Mouse (Mus musculus) adrenal gland, adult 8-10 months (tissue): ENCODE results near the gene Cwc27. TPM values are rescaled to one million over a fixed set of nuclear protein-coding genes. Genes with fewer than 3 reads are reported as not detected.

Experiments
- DNase-seq: peaks from one replicate; pipeline ENCODE4 v3.0.0; 2022
- total RNA-seq, 4 experiments: library from RNA; stranded (reverse); gene quantifications; 2 replicates each; pipeline ENCODE4 v1.2.4; 2022

The Cwc27 gene
- total RNA-seq, 4 experiments from 2014 or later = 17.8 to 32.6 (median 24.4) TPM

DNA sequence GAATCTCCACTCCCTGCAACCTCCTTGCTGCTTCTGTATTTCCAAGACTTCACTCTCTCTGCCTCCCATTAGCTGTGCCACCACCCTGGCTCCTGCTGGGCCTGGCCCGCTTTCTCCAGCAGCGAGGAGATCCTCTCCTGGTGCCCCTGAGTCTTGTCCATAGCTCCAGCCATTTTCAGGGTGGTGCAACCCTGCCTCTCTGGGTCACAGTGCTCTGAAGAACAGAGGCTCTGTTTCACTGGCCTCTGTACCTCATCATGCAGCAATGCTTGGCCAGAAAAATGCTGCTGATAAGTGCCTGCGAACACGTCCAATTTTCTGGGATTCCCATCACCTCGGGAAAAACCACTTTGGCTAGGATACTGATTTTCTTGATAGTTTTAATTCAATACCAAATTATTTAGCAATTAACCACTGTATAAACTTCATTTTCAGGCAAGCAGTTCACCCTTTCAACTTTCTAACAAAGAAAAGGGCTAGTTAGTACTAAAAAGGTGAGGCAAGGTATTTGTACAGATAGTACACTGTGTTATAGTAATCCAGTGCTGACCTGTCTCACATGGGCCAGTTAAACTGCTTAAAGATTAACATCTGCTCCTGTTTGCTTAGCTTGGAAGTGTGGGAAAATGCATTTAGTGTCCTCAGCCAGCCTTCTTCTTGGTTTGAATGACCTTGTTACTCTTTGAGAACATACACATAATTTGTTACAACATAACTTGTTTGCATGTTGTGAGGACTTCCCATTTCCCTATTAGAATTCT, 176.1 kb downstream of the Cwc27 start:
- DNase-seq = no peak

DNA sequence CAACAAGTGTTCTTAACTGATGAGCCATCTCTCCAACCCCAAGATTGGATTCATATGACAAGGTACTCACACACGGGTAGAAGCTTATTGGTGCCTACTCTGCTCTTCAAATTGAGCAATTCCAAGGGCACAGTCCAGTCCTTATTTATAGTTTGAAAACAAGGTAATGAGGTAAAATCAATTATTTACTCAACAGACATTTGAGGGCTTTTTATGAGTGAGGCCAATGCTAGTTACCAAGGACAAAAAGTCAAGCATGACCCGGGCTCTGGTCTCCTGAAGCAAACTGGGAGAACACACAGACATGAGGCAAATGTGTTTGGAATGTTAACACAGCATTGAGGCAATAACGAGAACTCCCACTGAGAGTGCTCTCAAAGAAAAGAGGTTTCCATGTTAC, 178.0 kb downstream of the Cwc27 start:
- no peak for DNase-seq

DNA sequence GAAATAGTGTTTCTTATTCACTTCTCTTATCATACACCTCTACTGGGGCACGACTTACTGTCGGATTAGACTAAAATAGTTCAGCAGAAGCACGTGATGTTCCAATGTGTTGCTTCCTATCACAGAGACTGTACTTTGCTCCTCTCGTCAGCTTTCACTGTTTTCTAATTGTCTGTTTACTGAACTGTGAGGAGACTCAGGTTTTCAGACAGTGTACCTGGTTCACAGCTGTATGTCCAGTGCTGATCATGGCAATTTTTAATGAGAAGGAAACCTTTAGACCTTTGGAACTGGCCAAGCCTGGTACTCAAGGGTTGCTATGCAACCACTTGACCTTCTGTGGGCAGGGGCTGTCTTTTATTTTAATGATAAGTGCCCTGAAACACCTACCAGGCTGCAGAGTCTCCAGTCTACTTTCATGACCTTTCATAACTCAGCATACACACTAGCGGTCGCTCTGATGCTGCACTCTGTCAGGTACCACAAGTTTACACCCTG, 180.9 kb downstream of the Cwc27 start:
- DNase-seq = no peak

DNA sequence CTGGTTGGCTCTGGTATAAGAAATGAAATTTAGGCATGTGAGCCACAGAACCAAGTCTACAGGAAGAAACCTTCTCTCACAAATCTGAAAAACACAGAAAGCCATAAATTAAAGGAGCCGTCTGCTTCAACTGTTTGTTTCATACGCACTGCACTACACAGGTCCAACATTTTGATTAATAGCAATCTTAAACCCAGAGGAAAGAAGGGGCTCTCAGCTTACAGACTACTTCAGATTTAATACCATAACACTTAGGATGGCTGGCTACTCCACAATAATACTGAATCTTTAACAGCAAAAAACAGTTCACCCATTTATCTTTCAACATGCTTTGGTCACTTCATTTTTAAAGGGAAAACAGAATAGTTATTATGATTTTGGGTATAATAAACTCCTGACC, 182.2 kb downstream of the Cwc27 start:
- no peak for DNase-seq

DNA sequence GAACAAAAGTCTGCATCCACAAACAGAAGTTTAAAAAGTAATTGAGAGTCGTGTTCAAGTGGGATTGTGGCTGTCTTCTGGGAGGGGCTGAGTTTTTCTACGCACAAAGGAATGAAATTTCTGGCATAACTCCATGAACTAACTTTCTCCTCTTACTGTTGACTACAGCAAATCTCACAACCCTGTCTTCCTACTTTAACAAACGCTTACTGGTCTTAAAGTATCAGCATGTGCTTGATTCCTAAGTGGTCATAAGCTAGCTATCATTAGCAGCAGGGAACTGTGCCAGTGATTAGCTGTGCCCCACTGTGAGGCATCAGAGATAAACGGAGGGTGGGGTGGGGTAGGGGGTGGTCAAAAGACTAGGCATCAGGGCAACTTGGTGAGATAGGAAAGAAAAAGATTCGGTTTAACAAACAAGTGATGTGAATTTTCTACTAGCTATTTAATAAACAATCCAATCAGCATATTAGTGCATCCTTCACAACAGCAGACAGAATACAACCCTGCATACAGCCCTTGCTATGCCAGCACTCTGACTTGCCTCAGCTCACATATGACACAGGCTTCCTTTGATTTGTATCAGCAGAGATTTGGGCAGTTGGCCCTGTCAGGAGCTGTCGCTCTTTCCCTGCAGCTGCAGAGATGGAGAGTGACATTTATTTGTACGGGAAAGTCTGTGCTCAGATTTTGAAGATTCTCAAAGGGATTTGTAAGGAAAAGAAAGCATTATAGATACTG, 184.3 kb downstream of the Cwc27 start:
- DNase-seq = no peak

DNA sequence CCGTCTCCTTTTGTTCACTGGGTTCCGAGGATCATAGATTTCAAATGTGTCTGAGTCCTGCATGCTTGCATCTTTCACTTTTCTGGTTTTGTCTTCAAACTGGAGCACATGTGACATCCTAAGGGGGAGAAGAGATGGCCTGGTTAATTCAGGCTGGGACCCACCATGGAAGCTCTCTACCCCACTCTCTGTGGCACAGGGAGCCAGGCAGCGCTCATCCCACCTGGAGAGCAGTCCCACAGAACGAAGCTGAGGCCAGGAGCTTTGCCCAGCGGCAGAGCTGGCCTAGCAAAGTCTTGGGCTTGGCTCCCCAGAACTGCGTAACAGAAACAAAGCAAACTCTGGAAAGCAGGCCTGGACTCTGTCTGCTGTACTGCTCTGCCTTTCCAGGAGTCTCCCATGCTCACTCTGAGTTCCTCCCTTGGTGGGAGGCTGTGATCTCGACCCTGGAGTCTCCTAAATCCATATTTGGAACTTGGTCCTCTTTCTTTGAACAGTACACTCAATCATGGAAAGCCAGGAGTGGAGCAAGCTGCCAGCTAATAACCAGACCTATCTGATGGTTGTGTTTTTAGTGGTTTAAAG, 185.2 kb downstream of the Cwc27 start:
- DNase-seq = no peak

DNA sequence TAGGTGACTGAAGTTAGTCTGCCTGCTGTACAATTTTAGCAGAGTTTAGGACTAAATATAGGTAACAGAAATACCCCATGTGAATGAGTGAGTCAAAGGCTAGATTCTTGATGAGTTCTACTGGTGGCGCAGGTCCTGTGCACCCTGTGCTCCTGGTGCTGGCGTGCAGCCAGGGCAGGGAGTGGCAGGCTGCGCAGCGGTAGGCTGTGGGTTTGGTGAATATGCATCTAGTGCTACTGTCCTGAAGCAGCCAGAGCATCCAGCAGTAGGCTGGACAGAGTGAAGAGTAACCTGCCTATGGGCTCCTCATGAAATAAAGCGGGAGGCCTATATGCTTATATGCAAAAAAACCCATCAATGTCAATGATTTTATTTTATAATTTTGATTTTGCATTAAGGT, 186.1 kb downstream of the Cwc27 start:
- no peak for DNase-seq

DNA sequence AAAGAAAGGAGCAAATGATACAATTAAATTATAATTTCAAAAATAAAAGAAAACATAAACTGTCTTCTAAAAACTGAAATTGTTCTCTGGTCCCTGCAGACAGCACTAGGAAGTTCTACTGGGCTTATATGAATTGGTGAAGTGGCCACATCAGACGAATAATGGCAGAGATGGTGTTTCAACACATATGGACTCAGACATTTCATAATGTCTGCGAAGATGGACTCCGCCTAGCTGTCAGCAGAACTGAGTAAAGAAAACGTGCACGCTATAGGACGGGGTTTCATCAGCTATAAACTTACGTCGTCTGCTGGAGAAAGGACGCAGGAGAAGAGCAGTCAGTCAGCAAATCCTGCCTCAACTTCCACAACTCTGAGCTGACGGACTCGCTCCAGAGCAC, 187.3 kb downstream of the Cwc27 start:
- DNase-seq = no peak

DNA sequence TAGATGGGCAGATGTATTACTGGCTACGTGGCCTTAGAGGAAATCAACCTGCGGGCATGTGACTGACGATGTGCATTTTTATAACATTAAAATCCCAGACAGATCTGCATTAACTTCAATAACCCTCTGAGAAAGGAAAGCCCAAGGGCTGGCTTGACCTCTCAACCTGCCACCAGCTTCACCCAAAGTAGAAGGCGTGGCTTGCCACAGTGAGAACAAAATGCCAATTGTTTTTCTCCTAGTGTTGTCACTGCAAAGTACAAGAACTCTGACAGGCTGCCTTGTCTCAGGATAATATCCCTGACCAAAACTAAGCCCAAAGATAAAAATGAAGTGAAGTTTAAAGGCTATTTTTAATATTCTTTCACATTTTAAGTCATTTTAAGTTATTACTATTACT, 188.9 kb downstream of the Cwc27 start:
- DNase-seq = no peak

DNA sequence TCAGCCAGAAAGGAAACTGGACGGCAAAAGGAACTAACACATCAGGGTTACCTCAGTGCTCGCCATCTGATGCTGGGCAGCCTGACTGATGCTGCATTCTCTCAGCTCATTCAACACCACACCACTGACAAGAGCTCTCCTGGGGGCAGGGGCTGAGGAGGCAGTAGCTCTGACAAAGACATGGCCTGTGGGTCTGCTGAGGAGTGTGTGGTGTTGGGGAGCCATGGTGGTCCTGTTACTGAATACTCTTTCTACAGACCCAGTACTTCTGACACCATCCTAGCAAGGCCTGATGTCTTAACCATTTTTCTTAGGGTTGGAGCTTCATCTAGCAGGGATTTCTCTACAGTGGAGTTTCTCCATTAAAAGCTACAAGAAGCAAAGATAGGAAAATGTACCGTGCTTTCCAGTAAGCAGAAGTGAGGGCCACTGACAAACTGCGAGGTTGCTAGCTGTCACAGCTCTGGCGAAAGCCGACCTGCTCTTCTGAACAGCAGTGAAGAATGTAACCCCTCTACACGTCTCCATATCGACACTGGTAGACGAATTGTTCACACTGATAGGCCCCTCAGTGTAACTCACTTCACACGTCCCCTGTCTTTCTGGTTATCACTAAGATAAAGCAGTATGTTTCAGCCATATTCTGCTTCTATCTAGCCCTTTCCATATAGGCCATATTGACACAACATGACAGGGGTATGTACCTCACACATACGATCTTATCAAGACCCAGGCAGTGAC, 189.6 kb downstream of the Cwc27 start:
- DNase-seq = no peak

DNA sequence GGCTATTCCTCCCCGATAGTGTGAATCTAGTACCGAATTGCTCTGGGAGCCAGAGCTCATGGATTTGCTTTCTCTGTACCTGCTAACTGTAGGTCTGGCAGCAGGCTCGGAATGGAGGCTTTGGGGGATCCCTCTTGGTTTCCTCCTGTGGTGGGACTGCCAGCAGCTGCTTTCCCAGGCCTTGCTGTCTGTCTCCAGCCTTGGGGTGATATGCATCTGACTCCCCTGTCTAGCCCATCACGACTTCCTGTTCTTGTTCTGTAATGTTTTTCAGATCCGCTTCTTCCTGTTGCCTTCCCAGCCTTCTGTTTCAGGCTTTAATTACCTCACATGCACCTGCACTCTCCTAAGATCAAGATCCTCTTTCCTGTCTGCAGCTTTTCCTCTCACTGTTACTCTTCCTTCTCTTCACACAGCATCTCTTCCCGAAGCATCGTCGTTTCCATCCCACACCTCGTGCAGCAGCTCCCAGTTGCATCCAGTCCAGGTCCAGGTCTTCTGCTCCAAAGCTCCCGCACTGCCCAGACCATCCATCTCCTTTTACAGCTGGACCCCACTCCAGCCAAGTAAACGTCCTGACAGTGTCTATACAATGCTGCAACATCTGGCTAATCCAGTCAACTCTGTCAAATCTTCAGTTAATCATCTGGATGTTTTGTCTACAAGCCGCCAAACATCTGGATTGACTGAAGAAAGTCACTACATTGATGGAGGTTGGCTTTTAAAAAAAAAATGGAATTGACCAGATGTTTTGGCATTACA, 193.6 kb downstream of the Cwc27 start:
- DNase-seq = no peak

DNA sequence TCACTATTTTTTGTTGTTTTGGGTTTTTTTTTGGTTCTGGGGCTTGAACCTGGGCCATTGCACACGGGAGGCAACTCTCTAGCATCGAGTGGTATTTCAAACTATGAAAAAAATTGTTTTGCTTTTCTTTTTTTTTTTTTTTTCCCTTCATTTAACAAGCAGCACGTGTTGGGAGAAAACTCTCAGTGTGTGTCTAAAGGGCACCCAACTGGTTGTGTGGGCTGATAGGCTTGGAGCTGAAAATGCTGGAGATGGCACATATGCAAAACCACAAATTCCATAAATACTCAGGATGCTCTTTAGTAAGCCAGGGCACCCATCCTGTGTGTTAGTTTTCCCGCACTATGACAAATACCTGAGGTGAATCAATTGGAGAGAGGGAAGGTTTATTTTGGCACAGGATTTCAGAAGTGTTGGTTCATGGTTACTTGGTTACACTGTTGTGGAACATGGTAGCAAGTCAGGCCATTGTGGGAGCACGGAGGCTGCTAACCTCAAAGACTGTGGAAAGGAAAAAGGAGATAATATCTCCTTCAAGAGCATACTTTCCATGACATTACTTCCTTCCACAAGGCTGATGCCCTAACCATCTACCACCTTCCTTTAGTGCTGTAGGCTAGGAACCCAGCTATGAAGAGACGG, 194.7 kb downstream of the Cwc27 start:
- no peak for DNase-seq

DNA sequence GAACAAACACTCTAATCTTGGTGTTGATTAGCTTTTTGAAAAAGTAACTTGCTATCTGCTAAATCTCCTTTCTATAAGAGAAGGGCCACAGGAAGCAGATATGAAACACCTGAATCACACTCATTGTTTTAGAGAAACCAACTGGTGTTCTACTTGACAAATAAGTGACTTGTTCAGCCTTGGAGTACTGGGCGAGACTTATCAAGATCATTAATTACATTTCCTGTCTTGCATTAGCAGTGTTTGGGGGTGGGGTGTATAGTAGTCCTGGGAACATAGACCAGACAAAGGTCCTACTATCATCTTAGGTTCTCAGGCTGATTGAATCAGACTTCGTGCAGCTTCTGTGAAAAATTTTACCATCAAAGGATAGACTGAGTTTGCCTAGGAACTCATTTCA, 196.5 kb downstream of the Cwc27 start:
- no peak for DNase-seq

DNA sequence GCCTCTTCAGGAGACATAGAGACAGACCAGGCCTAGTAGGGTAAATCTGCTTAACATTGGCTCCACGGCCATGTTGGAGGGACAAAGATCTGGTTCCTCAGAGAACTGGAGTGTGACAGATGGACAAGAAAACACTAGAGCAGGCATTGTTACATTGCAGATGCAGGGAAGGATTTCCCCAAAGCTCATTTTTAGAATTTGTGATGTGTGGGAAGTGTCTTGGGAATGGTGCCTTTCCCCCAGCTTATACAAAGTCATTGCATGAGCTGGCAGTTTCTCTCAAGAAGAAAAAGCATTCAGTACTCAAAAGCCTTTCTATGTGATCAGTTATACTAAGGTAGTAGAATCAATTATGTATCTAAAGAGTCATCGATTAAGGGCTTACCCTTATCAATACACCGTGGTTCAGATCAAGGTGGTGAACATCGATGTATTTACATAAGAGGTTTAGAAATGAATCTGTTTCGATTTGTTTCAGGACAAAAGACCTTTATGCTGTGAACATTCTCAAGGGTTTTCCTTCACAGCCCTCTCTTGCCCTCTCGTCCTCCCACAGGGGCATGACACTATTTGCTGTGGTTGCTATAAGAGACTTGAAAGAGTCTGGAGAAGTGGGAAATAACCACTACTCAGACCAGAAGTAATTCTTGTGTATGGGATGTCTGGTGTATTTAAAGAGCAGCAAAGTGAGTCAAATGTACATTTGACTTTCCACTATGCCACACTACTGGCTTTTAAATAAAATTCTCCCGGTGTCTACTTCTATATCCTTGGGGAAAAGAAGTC, 197.2 kb downstream of the Cwc27 start:
- no peak for DNase-seq

DNA sequence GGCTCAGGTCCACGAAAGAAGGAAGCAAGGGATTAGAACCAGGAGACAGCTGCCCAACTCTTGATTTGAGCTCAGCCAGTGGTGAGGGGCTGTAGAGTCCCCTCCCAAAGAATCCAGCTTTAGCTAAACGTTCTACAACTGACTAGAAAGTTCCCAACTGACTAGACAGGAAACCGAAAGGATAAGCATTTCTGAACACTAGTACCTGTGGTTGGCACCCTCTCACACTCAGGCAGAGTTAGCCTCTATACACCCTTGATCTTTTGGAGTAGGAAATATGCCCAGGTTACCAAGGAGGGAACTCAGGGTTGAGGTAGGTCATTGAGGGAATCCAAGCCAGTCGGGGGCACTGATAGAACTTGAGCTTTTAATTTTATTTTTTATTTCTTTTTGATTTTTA, 199.7 kb downstream of the Cwc27 start:
- no peak for DNase-seq

DNA sequence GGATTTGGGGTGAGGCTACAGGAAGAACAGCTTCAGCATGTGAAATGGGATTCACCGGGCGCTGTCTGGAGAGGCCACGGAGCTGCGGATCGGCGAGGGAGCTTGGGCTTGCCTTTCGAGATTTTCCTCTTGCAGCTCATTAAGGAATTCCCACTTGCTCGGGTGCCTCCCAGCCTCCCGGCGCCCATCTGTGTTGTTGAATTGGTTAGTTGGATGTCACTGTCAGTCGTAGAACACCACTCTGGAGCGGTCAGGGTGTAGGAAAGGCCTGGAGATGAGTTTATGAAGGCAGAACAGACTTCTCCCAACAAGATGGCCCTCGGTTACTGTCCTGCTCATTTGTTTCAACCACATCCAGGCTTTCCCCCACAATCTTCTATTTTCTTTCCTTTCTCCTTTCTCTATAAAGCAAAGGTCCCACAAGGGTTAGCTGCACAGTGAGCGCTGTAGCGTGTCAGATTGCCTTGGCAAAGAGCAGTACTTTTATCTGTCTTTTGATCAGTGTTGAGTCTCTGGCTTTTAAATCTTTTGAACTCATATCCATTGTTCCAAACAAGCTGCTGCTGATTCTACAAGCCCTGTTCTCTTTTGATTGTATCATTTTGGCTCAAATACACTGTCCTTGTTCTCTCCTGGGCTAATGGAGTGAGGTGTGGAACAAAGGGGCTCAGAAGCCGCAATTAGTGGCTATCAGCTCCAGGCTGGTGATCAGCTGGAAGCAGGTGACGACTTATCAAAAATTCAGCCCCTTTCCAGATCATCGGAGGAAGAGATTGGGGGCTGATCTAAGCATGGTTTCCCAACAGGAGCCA, 200.7 kb downstream of the Cwc27 start:
- DNase-seq = no peak

DNA sequence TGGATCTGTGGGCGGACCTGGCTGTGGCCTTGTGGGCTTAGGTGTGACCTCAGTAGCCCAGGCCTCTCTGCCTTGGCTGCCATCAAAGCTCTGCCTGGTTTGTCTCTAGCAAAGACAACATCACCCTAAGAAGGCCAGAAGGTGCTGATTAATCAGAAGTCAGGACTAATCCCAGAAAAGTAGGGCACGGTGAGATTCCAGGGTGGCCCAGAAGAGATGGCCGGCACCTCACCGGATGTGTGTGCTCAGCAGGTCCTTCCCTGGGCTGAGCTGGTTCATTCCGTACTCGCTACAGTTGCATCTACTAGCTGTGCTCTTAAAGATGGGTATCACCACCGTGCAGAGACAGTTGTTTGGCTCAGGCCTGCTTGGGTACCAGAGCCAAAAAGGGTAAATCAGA, 201.8 kb downstream of the Cwc27 start:
- no peak for DNase-seq

DNA sequence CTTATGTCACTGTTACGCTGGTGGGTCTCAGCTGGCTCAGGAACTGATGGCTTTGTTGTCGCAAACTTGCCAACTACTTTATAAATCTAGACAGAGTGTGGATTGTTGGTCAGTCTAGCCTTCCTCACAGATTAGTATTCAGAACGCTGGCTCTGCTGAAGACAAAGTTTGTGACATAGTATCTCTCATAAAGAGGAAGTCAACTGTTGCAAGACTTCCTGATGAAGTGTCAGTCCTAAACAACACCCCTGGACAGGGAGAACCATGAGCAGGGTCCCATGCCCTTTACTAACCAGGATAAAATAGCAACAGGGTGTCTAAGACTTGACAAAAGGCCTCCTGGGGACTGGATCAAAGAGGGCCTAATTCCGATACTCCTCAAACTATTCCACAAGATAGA, 205.6 kb downstream of the Cwc27 start:
- no peak for DNase-seq

DNA sequence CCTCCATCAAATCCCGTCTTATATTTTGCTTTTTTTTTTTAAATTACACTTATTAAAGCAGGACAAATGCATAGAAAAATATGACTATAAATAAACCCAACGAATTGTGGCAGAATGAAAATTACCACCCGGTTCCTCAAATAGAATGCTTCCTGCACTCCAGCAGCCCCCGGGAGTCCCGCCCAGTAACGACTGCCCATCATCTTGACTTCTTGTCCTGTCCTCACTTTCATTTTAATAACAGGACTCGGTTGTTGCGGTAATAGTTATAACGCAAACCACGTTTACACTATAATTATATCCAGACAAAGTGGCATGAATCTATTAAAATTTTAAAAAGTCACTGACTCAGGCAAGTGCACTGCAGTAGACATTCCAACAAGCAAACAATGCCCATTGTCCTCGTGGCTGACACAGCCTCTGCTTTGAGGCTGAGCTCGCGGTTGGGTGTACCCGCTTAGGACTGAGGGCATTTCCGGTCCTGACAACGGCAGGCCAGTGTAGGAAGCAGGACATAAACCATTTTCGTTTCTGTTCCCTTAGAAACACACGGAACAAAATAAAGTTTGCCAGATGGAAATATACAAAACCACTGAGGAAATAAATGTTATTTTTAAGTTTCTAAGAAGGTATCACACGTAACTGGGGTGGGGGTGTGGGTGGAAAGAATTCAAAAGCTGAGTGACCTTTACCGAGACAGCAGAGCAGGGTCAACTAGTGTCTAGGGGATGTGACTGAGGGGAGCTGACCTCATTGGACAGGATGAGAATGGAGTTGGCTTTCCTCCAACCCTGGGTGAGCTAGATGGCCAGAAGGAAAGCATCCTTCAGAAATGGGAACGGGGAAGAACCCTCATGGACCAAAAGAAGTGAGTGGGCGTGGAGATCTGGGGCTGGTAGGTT, 206.5 kb downstream of the Cwc27 start:
- DNase-seq = no peak
